Mouse (Mus musculus) embryonic facial prominence, embryonic 11.5 days (tissue): ENCODE results near the gene Amhr2. TPM values are rescaled to one million over a fixed set of nuclear protein-coding genes. Genes with fewer than 3 reads are reported as not detected.

Experiments
- ATAC-seq: fragments of 200-750 bp; cut with Nextera tagmentation; replicated peaks from 2 replicates; pipeline ENCODE4 v1.8.0; 2017; ENCODE audit warnings: low read depth; ENCODE audit not compliant: insufficient number of reproducible peaks, low FRiP score, low TSS enrichment
- DNase-seq: peaks from one replicate; pipeline ENCODE4 v3.0.0-alpha.2; 2015; ENCODE audit warnings: low spot score
- H3K27ac ChIP-seq: fragments of 300-500 bp; sonication (generic); replicated peaks from 2 replicates; pipeline ENCODE4 v1.5.1; 2014; ENCODE audit warnings: mild to moderate bottlenecking, low read depth, low read length, control low read depth
- H3K27me3 ChIP-seq: fragments of 300-500 bp; sonication (generic); 2 replicates; pipeline ENCODE4 v1.6.1; 2014; ENCODE audit warnings: mild to moderate bottlenecking, low read length, moderate library complexity, mixed read lengths; ENCODE audit not compliant: control insufficient read depth, insufficient read depth
- H3K36me3 ChIP-seq: fragments of 300-500 bp; sonication (generic); replicated peaks from 2 replicates; pipeline ENCODE4 v1.6.1; 2014; ENCODE audit warnings: low read depth, mild to moderate bottlenecking, low read length, moderate library complexity, mixed read lengths; ENCODE audit not compliant: control insufficient read depth, insufficient read depth
- H3K4me1 ChIP-seq: fragments of 300-500 bp; sonication (generic); 2 replicates; pipeline ENCODE4 v1.6.1; 2014; ENCODE audit warnings: low read length, mixed read lengths; ENCODE audit not compliant: control insufficient read depth, insufficient read depth
- H3K4me2 ChIP-seq: fragments of 300-500 bp; sonication (generic); 2 replicates; pipeline ENCODE4 v1.6.1; 2014; ENCODE audit warnings: low read depth, mild to moderate bottlenecking, control low read depth, low read length, moderate library complexity
- H3K4me3 ChIP-seq: fragments of 300-500 bp; sonication (generic); 2 replicates; pipeline ENCODE4 v1.5.1; 2014; ENCODE audit warnings: low read depth, low read length, control low read depth
- H3K9ac ChIP-seq: fragments of 300-500 bp; sonication (generic); replicated peaks from 2 replicates; pipeline ENCODE4 v1.6.1; 2014; ENCODE audit warnings: mild to moderate bottlenecking, control low read depth, low read length
- H3K9me3 ChIP-seq: fragments of 300-500 bp; sonication (generic); replicated peaks from 2 replicates; pipeline ENCODE4 v1.6.1; 2016; ENCODE audit warnings: mild to moderate bottlenecking, low read length, inconsistent platforms, mixed read lengths; ENCODE audit not compliant: control insufficient read depth
- WGBS: fragments of 180-500 bp; shearing (Covaris S2); extraction: QIAGEN DNeasy Blood & Tissue Kit; methylation state at CpG from one replicate; pipeline ENCODE4 v1.1.7; 2014; 5-methylcytosine and 5-hydroxymethylcytosine counted together
- polyA plus RNA-seq: library from polyadenylated mRNA; unstranded; fragments of >200 nt; fragmentation: Nextera tagmentation; extraction: Ambion mirVana; gene quantifications from 2 replicates; pipeline ENCODE4 v1.2.1, GENCODE M21; 2014

Gene Amhr2
- 0.24 TPM in 1 of 2 replicates, not detected in the other for polyA plus RNA-seq

DNA sequence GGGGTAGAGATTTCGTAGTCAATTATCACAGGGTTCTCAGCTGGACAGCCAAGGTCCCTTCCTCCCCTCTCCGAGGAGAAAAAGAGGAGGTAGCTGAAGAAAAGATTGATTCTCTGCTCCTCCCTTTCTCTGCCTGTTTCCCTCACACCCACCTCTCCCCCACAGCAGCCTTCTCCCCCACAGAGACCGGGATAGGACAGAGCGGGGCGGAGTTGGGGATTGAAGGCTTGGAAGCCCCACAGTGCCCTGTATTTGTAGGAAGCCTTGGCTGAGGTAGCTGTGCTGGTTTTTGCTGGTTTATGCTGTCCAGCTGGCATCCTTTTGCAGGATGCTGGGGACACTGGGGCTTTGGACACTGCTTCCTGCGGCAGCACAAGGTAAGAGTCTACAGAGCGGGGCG, at the start of gene Amhr2:
Gene Amhr2, plus strand, starts transcription at position 222 of the 400 bp plus-strand sequence.
- Histone ChIP-seq H3K4me2 (no peak within 1 kb of the TSS), H3K9ac (no peak within 1 kb of the TSS; the same call in 1 of the 2 replicates), H3K4me3 (no peak within 1 kb of the TSS), H3K9me3 (no peaks in the 10 kb centered on the region), H3K36me3 (no peaks in the 10 kb centered on the region), H3K27ac (no peak within 1 kb of the TSS), H3K4me1 (no peaks in the 10 kb centered on the region), H3K27me3 (no peaks in the 10 kb centered on the region)
- DNase-seq (no peak), ATAC-seq (no peak)
- WGBS, result 63% methylated on average over 8 of the region's 8 CpGs

DNA sequence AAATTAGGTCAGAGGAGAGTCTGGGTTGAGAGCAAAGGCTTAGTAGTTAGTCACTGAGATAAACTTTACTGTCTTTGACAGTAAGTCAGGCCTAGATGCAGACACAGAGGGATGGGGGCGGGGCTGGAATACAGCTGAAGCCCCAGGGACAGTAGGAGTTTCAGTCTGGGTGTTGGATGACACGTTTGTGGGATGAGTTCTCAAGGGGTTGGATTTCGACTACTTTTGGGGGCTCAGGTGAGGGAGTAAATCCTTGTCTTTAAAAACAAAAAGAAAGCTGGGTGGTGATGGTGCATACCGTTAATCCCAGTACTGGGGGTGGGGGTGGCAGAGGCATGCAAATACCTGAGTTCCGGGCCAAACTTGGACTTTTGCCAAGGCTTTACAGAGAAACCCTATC, 46.5 kb upstream of the Amhr2 start:
- no peak overlapping the region for H3K4me2 ChIP-seq
- no peaks in the 10 kb centered on the region for H3K36me3 ChIP-seq
- no peaks in the 10 kb centered on the region for H3K9me3 ChIP-seq
- H3K4me1 ChIP-seq, result no peaks in the 10 kb centered on the region; the same call in 1 of the 2 replicates
- DNase-seq (peak; percentile 14), ATAC-seq (no peak)
- H3K27me3 ChIP-seq, result no peaks in the 10 kb centered on the region
- no peak overlapping the region for H3K27ac ChIP-seq
- no peak overlapping the region for H3K4me3 ChIP-seq
- no peak overlapping the region for H3K9ac ChIP-seq
- 22% methylated on average over 5 of the region's 5 CpGs for WGBS

DNA sequence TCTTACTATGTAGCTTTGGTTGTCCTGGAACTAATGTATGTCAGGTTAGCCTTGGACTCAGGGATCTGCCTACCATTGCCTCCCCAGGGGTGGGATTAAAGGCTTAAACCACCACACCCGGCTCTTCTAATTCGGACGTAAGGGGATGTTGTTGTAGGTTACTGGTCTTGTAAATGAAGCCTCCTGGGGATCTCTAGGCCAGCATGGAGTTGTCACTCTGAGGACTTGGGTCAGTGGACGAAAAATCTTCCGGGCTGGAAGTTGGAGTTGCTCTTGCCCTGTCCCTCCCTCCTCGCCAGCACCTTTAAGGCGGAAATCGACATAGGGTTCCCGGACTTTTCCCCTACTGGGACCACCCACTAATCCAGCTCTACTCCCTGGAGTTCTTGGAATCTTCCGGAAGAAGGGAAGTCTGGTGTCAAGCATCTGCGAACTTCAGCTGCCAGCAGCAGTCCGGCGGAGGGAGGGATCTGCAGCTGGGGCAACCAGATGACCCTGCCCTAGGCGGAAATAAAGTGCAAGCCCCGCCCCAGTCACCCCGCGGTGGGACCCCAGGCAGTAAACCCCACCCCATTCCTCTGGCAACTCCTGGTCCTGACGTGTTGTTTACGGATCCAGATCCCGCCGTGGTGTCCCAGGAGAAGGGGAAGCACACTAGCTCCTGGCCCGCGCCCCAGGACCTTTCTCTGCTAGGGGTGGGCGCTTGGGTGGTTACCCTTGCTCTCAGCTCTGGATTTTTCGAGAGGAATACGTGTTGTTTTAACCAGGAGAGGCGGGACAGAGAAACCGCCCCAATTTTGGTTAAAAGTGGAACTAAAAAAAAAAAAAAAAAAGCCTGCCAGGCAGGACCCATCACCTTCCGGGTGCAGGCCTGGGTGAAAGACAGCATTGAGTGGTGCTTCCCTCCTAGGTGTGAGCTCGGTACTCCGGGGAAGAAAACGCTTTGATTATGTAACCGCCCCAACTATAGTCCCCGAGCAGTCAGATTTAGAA, 45.6 kb upstream of the Amhr2 start:
- Histone ChIP-seq H3K4me1 (no peaks in the 10 kb centered on the region; the same call in 1 of the 2 replicates), H3K9me3 (no peaks in the 10 kb centered on the region), H3K27me3 (no peaks in the 10 kb centered on the region), H3K4me2 (peak overlapping the region; percentile 70), H3K36me3 (no peaks in the 10 kb centered on the region), H3K4me3 (peak overlapping the region; percentile 34), H3K9ac (peak overlapping the region; percentile 65), H3K27ac (peak overlapping the region; percentile 63)
- 3% methylated on average over 34 of the region's 34 CpGs for WGBS
- ATAC-seq, result peak; percentile 80; the same call in 1 of the 2 replicates
- DNase-seq, result peak; percentile 81

DNA sequence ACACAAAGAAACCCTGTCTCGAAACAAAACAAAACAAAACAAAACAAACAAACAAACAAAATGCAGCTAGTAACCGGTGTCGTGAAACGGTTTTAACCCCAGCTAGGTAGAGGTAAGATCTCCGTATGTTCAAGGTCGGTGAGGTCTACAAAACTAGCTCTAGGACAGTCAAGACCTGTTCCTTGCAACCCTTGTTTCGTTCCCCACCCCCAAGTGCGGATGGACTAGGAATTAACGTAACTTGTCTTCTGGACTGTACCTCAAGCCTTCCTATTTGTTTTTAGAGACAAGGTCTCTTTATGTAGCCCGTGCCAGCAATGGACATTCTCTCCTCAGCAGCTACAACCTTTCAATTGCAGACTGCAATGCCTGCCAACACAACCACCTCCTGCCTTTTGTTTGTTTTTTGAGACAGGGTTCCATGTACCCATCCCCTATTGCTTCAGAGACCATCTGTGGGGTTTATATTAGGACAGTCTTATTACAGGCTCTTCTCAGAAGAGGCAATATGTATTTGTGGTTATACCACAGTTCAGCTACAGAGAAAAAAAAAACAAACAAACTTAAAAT, 44.6 kb upstream of the Amhr2 start:
- H3K27me3 ChIP-seq, result no peaks in the 10 kb centered on the region
- no peaks in the 10 kb centered on the region for H3K9me3 ChIP-seq
- WGBS, result 76% methylated on average over 10 of the region's 10 CpGs
- DNase-seq (no peak), ATAC-seq (no peak)
- no peak overlapping the region for H3K4me2 ChIP-seq
- no peaks in the 10 kb centered on the region; the same call in 1 of the 2 replicates for H3K4me1 ChIP-seq
- H3K36me3 ChIP-seq, result no peaks in the 10 kb centered on the region
- H3K27ac ChIP-seq, result no peak overlapping the region
- H3K4me3 ChIP-seq, result no peak overlapping the region
- no peak overlapping the region for H3K9ac ChIP-seq

DNA sequence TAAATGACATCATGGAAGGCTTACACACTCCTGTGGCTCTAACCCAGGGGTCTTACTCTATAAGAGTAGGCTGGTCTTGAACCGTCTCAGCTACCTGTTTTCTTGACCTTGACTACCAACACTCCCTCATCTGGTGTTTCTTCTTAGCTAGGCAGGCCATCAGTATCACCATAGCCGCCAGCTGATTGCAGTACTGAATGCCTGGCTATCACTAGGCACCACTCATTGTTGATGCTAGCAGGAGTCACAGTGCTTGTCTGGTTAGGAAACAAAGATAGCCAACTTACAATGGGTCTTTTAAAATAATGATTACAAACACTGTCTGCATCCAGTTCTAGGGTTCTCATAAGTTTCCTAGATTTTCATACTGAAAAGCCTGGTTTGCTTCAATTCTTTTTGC, 43.9 kb upstream of the Amhr2 start:
- no peaks in the 10 kb centered on the region for H3K9me3 ChIP-seq
- H3K4me3 ChIP-seq, result no peak overlapping the region
- H3K4me1 ChIP-seq, result no peaks in the 10 kb centered on the region; the same call in 1 of the 2 replicates
- DNase-seq (no peak), ATAC-seq (no peak)
- 59% methylated on average over 2 of the region's 2 CpGs for WGBS
- no peak overlapping the region for H3K27ac ChIP-seq
- H3K9ac ChIP-seq, result no peak overlapping the region
- H3K4me2 ChIP-seq, result no peak overlapping the region
- no peaks in the 10 kb centered on the region for H3K36me3 ChIP-seq
- H3K27me3 ChIP-seq, result no peaks in the 10 kb centered on the region

DNA sequence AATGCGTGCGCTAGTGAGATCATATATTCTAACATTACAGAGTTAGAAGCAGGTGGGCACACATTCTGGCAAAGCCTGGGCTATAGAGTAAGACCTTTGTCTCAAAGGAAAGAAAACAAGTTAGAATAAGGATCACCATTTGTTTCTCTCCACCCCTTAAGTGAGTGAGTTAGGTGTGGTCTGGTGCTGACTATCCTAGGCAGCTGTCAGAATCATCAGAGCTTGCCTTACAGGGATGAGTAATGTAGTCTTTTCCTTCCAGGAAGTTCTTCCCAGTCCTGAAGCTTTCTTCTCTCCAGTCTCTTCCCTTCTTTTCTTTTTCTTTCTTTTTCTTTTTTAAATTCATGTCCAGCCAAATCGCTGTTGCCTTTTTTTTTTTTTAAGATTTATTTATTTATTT, 43.0 kb upstream of the Amhr2 start:
- Histone ChIP-seq H3K4me1 (no peaks in the 10 kb centered on the region; the same call in 1 of the 2 replicates), H3K27me3 (no peaks in the 10 kb centered on the region), H3K36me3 (no peaks in the 10 kb centered on the region), H3K27ac (no peak overlapping the region), H3K4me2 (no peak overlapping the region), H3K4me3 (no peak overlapping the region), H3K9me3 (no peaks in the 10 kb centered on the region), H3K9ac (no peak overlapping the region)
- over 99% methylated on average over 3 of the region's 3 CpGs for WGBS
- DNase-seq (no peak), ATAC-seq (no peak)

DNA sequence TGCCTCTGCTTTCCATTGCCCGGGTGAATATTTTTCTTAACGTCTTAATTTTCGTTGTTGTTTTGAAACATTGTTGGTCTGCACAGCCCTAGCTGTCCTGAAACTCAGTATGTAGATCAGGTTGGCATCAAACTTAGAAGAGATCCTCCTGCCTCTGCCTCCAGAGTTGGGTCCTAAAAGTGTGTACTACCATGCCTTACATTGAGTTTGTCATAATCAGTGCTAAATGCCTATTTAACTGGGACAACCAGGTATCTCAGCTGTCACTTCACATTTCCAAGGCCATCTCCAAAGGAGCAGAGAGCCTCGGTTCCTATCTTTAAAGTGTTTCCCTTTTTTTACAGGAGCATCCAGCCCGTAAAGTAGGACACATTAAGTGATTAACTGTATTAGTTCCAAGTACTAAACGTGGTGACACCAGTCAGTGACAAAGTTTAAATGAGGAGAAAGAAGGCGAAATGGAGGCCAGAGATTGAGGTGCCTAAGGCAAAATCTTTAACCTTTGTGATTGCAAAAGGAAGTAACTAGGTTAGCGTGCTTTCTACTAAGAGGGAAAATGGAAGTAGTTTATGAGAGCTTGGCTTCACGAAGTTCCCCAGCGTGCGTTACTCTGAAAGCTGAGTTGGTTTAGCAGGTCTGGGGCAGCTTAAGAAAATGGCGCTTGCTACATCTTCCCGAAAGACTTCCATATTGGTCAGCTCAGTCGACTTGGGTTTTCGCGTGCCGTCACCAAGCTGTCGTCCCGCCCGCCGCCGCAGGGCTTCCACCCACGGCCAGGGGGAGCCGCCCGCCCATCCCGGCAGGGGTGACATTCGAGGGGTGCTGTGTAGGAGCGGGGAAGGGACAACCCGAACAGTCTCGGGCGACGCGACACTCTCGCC, 40.3 kb upstream of the Amhr2 start:
- WGBS, result 16% methylated on average over 33 of the region's 34 CpGs
- peak overlapping the region; percentile 64 for H3K4me2 ChIP-seq

More for the DNA sequence above, 40.3 kb upstream of the Amhr2 start:
- Histone ChIP-seq H3K4me1 (no peaks in the 10 kb centered on the region), H3K36me3 (peaks cover 12% of the 10 kb centered on the region), H3K27ac (peak overlapping the region; percentile 99), H3K27me3 (no peaks in the 10 kb centered on the region), H3K9ac (peak overlapping the region; percentile 85), H3K9me3 (no peaks in the 10 kb centered on the region), H3K4me3 (peak overlapping the region; percentile 53)
- DNase-seq, result peak; percentile 84
- ATAC-seq, result no peak
